Mouse (Mus musculus) T-cell, adult 66 days (primary cell): ENCODE results near the gene Sertad4. TPM values are rescaled to one million over a fixed set of nuclear protein-coding genes. Genes with fewer than 3 reads are reported as not detected.

ENCODE experiments used
- total RNA-seq, 2 experiments: library from RNA; stranded (reverse); gene quantifications; 3 replicates in 1 of 2; 4 replicates in 1 of 2; pipeline ENCODE4 v1.2.4; 2023

The Sertad4 gene
- not detected for total RNA-seq

GRCm38 (mm10) chr1:192855474-192856230 is at the start of gene Sertad4:
TSS of gene Sertad4 (minus strand) at chr1:192855756.

Other genes starting within 250 kb of the Sertad4 start
- 1 to 10 TPM; 4.1 to 5.0 TPM for gene Hhat, start 84.5 kb downstream of the Sertad4 start, total RNA-seq
- under 1 TPM; 0.38 to 0.65 TPM for gene Syt14, start 180.0 kb upstream of the Sertad4 start, total RNA-seq